Mouse (Mus musculus) olfactory bulb, adult 2 months (tissue): ENCODE measurements around the gene Arl5b.

ENCODE experiments used
- CTCF ChIP-seq: fragments of 200-500 bp; IDR thresholded peaks from 2 replicates; pipeline ENCODE4 v1.5.1; 2012; ENCODE audit warnings: low read depth, mild to moderate bottlenecking, low read length, moderate library complexity; ENCODE audit not compliant: insufficient read depth
- POLR2A ChIP-seq: fragments of 200-500 bp; IDR thresholded peaks from 2 replicates; pipeline ENCODE4 v1.6.1; 2012; ENCODE audit warnings: mild to moderate bottlenecking, low read depth, low read length, moderate library complexity; ENCODE audit not compliant: insufficient read depth

DNA sequence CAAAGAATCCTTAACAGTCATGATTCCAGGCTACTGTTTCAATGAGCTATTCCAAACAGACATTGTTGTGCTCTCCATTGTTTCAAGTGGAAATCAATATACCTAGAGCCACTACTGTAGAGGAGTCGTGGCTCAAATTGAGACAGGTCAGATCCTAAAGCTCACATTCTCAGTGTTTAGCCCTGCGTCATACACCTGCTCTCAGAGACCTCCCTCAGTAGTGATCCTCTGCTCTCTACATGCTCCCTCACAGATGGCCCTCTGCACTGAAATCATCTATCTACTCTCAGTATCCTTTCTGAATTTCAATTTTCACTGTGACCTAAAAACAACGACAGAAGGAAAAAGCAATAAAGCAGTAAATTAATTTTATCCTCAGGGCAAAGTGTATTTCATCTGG, 41.7 kb upstream of the Arl5b start:
- TF ChIP-seq POLR2A (no peak), CTCF (no peak)
